Comparison of ENCODE assay signal across 19 mouse cellular contexts in genomic region chr5:129475532-129476045, GRCm38 (mm10). TPM values are rescaled to one million over a fixed set of nuclear protein-coding genes. Genes with fewer than 3 reads are reported as not detected.
DNase-seq lines count a peak whose midpoint lies in the region; ATAC-seq lines count a peak whose summit lies in the region.
"Had no signal": no experiment of that assay in that cellular context is flagged by ENCODE, and none has a peak within 500 bp of the region (broad histone marks: within the 10 kb centered on the region; RNA-seq: fewer than 3 reads in every experiment).

No protein-coding gene starts in this region.

- H3K9ac ChIP-seq in forebrain, embryonic 12.5 days = no peak overlapping the region
- H3K9ac ChIP-seq: heart, embryonic 15.5 days; hindbrain, embryonic 15.5 days had no signal

- H3K4me2 ChIP-seq in forebrain, embryonic 12.5 days = no peak overlapping the region
- H3K4me2 ChIP-seq: heart, embryonic 11.5 days; heart, embryonic 15.5 days; hindbrain, embryonic 15.5 days had no signal

- 79% methylated on average over 3 of the region's 3 CpGs for WGBS in limb, embryonic 10.5 days
- 43% methylated on average over 3 of the region's 3 CpGs for WGBS in forebrain, embryonic 12.5 days

- ATAC-seq in frontal cortex, adult (ENCODE audit: low TSS enrichment) = peak; percentile 55; the same call in 1 of the 2 replicates
- no peak for ATAC-seq in forebrain, embryonic 12.5 days (ENCODE audit: low FRiP score)
- ATAC-seq: forebrain, embryonic 14.5 days; intestine, embryonic 16.5 days had no signal

- no peaks in the 10 kb centered on the region for H3K27me3 ChIP-seq in limb, embryonic 10.5 days (ENCODE audit: low read depth, poor library complexity, severe bottlenecking)
- H3K27me3 ChIP-seq in forebrain, embryonic 12.5 days = no peaks in the 10 kb centered on the region
- H3K27me3 ChIP-seq: heart, embryonic 15.5 days; hindbrain, embryonic 15.5 days had no signal

- H3K9me3 ChIP-seq in limb, embryonic 10.5 days (replicated peaks) = no peaks in the 10 kb centered on the region
- H3K9me3 ChIP-seq in forebrain, embryonic 12.5 days = no peaks in the 10 kb centered on the region
- H3K9me3 ChIP-seq: embryonic facial prominence, embryonic 10.5 days; heart, embryonic 15.5 days; hindbrain, embryonic 15.5 days had no signal

- DNase-seq in frontal cortex, postnatal 14 days (ENCODE audit: low spot score in 2 of 2) = no peak
- DNase-seq in right cerebral cortex, adult 18-20 months = peak; percentile 31
- no peak for DNase-seq in right cerebral cortex, postnatal 36 days (ENCODE audit: low spot score in 2 of 2)
- DNase-seq in limb, embryonic 10.5 days (ENCODE audit: low spot score) = no peak
- no peak for DNase-seq in cerebellum, postnatal 25 days
- DNase-seq: adrenal gland, postnatal 10 days; cerebellum, adult 18-20 months; cerebellum, adult 9-11 months; gastrocnemius, postnatal 14 days; heart, adult 2 months; heart, postnatal 14 days had no signal

- H3K36me3 ChIP-seq in limb, embryonic 10.5 days = no peaks in the 10 kb centered on the region
- H3K36me3 ChIP-seq in forebrain, embryonic 12.5 days (replicated peaks) = no peaks in the 10 kb centered on the region
- H3K36me3 ChIP-seq: embryonic facial prominence, embryonic 10.5 days; heart, embryonic 15.5 days; hindbrain, embryonic 15.5 days had no signal

- H3K27ac ChIP-seq in limb, embryonic 10.5 days = 0 out of 2 replicates have a peak overlapping the region, but pooled peaks have one; percentile 8
- H3K27ac ChIP-seq in forebrain, embryonic 12.5 days = no peak overlapping the region
- H3K27ac ChIP-seq: embryonic facial prominence, embryonic 10.5 days; heart, adult 2 months; heart, embryonic 15.5 days; hindbrain, embryonic 15.5 days had no signal

- peaks cover 3% of the 10 kb centered on the region; the same call in 1 of the 2 replicates for H3K4me1 ChIP-seq in limb, embryonic 10.5 days
- peaks cover 8% of the 10 kb centered on the region for H3K4me1 ChIP-seq in forebrain, embryonic 12.5 days
- H3K4me1 ChIP-seq: heart, embryonic 15.5 days; hindbrain, embryonic 15.5 days had no signal

- H3K4me3 ChIP-seq in limb, embryonic 10.5 days = no peak overlapping the region
- H3K4me3 ChIP-seq in forebrain, embryonic 12.5 days (replicated peaks) = no peak overlapping the region
- H3K4me3 ChIP-seq: embryonic facial prominence, embryonic 10.5 days; heart, adult 2 months; heart, embryonic 15.5 days; hindbrain, embryonic 15.5 days had no signal

RNA-seq across cellular contexts. Expression of gene Sfswap, which starts 25.4 kb away (rescaled TPM):
- polyA plus RNA-seq in limb, embryonic 10.5 days (2016; fragmentation: Nextera tagmentation; extraction: Ambion mirVana) = 54.4 and 57.5 TPM in 2 replicates
- polyA plus RNA-seq in forebrain, embryonic 12.5 days (2016; fragmentation: Nextera tagmentation; extraction: Ambion mirVana) = 62.8 and 65.6 TPM in 2 replicates
